Mouse (Mus musculus) thymus, adult 2 months (tissue): ENCODE results near the gene Spo11.

Source experiments
- CTCF ChIP-seq: fragments of 200-500 bp; IDR thresholded peaks from 2 replicates; pipeline ENCODE4 v1.5.1; 2012; ENCODE audit warnings: mild to moderate bottlenecking, control low read depth, low read length, moderate library complexity, borderline replicate concordance; ENCODE audit not compliant: control insufficient read depth, poor library complexity, insufficient read depth; ENCODE audit errors: extremely low read depth
- POLR2A ChIP-seq: fragments of 200-500 bp; IDR thresholded peaks from 2 replicates; pipeline ENCODE4 v1.6.1; 2012; ENCODE audit warnings: mild to moderate bottlenecking, low read length, control low read depth, moderate library complexity; ENCODE audit not compliant: control insufficient read depth, poor library complexity, insufficient read depth; ENCODE audit errors: extremely low read depth

DNA sequence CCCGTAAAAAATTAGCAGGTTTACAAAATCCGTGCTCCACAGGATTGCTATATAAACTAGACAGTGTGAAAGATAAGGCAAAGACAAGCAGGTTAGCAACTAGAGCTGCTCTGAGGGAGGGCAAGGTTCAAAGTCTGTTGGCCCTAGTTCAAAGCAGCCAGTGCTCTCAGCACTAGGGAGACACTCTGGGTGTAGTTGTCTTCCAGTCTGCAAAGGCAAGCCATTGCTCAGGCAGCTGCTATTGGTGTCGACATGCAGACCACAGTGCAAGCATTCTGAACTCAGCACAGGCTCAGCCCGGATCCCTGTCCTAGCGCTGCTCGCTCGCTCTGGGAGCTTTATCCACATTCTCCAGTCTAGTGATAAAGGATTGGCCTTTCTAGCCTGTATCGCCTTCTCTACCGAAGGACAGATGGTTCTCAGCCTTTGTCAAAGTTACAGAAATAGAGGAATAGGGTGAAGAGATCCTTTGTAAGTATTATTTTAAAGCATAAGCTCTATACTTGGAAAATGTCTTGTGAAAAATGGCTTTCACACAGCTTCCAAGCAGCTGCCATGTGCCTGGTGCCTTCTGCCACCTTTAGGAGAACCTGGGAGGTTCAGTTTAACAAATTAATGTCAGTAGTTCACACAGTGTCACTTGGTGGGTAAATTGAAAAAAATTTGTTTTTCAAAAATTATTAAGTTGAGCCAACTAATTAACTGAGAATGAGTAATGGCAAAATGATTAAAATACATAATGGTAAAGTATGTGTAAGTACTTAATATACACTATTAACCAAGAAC, 5.5 kb downstream of the Spo11 start:
- TF ChIP-seq CTCF (no peak), POLR2A (no peak)
